Mouse (Mus musculus) neural tube, embryonic 11.5 days (tissue): Measurements from ENCODE around the gene Hist1h2ak. TPM values are rescaled to one million over a fixed set of nuclear protein-coding genes. Genes with fewer than 3 reads are reported as not detected.

Experiments
- ATAC-seq: fragments of 200-750 bp; cut with Nextera tagmentation; 2 replicates; pipeline ENCODE4 v1.8.0; 2017; ENCODE audit warnings: moderate number of reproducible peaks, mild to moderate bottlenecking, moderate TSS enrichment, moderate library complexity; ENCODE audit not compliant: insufficient read depth, low FRiP score, low TSS enrichment
- DNase-seq: peaks from one replicate; pipeline ENCODE4 v3.0.0-alpha.2; 2015; ENCODE audit warnings: low spot score
- H3K27ac ChIP-seq: fragments of 300-500 bp; sonication (generic); 2 replicates; pipeline ENCODE4 v1.5.1; 2014; ENCODE audit warnings: low read depth, mild to moderate bottlenecking, low read length
- H3K27me3 ChIP-seq: fragments of 300-500 bp; sonication (generic); 2 replicates; pipeline ENCODE4 v1.6.1; 2014; ENCODE audit warnings: mild to moderate bottlenecking, low read length, mixed read lengths; ENCODE audit not compliant: control insufficient read depth, insufficient read depth
- H3K36me3 ChIP-seq: fragments of 300-500 bp; sonication (generic); 2 replicates; pipeline ENCODE4 v1.6.1; 2014; ENCODE audit warnings: mild to moderate bottlenecking, low read length, moderate library complexity, mixed read lengths; ENCODE audit not compliant: control insufficient read depth, insufficient read depth
- H3K4me1 ChIP-seq: fragments of 300-500 bp; sonication (generic); 2 replicates; pipeline ENCODE4 v1.6.1; 2014; ENCODE audit warnings: low read length, mixed read lengths; ENCODE audit not compliant: control insufficient read depth, insufficient read depth
- H3K4me2 ChIP-seq: fragments of 300-500 bp; sonication (generic); 2 replicates; pipeline ENCODE4 v1.6.1; 2014; ENCODE audit warnings: low read depth, mild to moderate bottlenecking, moderate library complexity
- H3K4me3 ChIP-seq: fragments of 300-500 bp; sonication (generic); 2 replicates; pipeline ENCODE4 v1.5.1; 2014; ENCODE audit warnings: low read depth, low read length
- H3K9ac ChIP-seq: fragments of 300-500 bp; sonication (generic); 2 replicates; pipeline ENCODE4 v1.6.1; 2014; ENCODE audit warnings: mild to moderate bottlenecking, low read length
- H3K9me3 ChIP-seq: fragments of 300-500 bp; sonication (generic); 2 replicates; pipeline ENCODE4 v1.6.1; 2016; ENCODE audit warnings: low read length; ENCODE audit not compliant: control insufficient read depth
- WGBS: fragments of 180-500 bp; shearing (Covaris S2); extraction: QIAGEN DNeasy Blood & Tissue Kit; methylation state at CpG from one replicate; pipeline ENCODE4 v1.1.7; 2014; 5-methylcytosine and 5-hydroxymethylcytosine counted together
- microRNA-seq: library from miRNA; unstranded; fragments of <30 nt; microRNA quantifications from one replicate; pipeline ENCODE4, GENCODE M21; 2016
- polyA plus RNA-seq: library from polyadenylated mRNA; unstranded; fragments of >200 nt; fragmentation: Nextera tagmentation; extraction: Ambion mirVana; gene quantifications from 2 replicates; pipeline ENCODE4 v1.2.1, GENCODE M21; 2014

The Hist1h2ak gene
- polyA plus RNA-seq, 1 experiment from 2014 or later = 8.1 TPM

GRCm38 (mm10) chr13:21710031-21710711, 43.5 kb downstream of the Hist1h2ak start:
- no peaks in the 10 kb centered on the region for H3K27me3 ChIP-seq
- H3K9me3 ChIP-seq = no peaks in the 10 kb centered on the region
- H3K9ac ChIP-seq = peak overlapping the region; percentile 61
- ATAC-seq (peak; percentile 81), DNase-seq (peak; percentile 88)
- H3K36me3 ChIP-seq = no peaks in the 10 kb centered on the region
- WGBS = under 1% methylated on average over 32 of the region's 32 CpGs
- H3K4me1 ChIP-seq = peaks cover 3% of the 10 kb centered on the region; the same call in 1 of the 2 replicates
- H3K4me3 ChIP-seq = peak overlapping the region; percentile 63
- 0 out of 2 replicates have a peak overlapping the region, but pooled peaks have one; percentile 23 for H3K27ac ChIP-seq
- peak overlapping the region; percentile 33 for H3K4me2 ChIP-seq

- no peak for ATAC-seq
These were observed 47.0 kb downstream of the Hist1h2ak start for GRCm38 (mm10) chr13:21706669-21707068.

More at GRCm38 (mm10) chr13:21706669-21707068, 47.0 kb downstream of the Hist1h2ak start:
- Histone ChIP-seq H3K4me2 (no peak overlapping the region), H3K9ac (no peak overlapping the region), H3K4me3 (no peak overlapping the region), H3K4me1 (no peaks in the 10 kb centered on the region), H3K9me3 (no peaks in the 10 kb centered on the region), H3K36me3 (no peaks in the 10 kb centered on the region), H3K27ac (no peak overlapping the region), H3K27me3 (no peaks in the 10 kb centered on the region)
- 73% methylated on average over 4 of the region's 4 CpGs for WGBS
- DNase-seq = no peak

Small RNA genes lying within 50 kb of the gene (microRNA-seq; reads per million reads assigned to microRNA genes)
- gene Gm44346 = not detected
- gene Gm44357 = not detected
- gene Gm44367 = not detected
- not detected for gene Gm44454

Other genes starting within 250 kb of the Hist1h2ak start
- gene Zkscan8, start 222.7 kb downstream of the Hist1h2ak start, polyA plus RNA-seq = 10.5 and 12.1 TPM in 2 replicates
- 0.12 and 0.23 TPM in 2 replicates for gene Olfr1366, start 211.0 kb downstream of the Hist1h2ak start, polyA plus RNA-seq
- 0.05 TPM in 1 of 2 replicates, not detected in the other for gene Olfr1535, start 193.9 kb downstream of the Hist1h2ak start, polyA plus RNA-seq
- gene Olfr1364, start 172.1 kb downstream of the Hist1h2ak start, polyA plus RNA-seq = not detected in 2 replicates
- not detected in 2 replicates for gene Olfr1362, start 139.8 kb downstream of the Hist1h2ak start, polyA plus RNA-seq
- not detected in 2 replicates for gene Olfr11, start 111.3 kb downstream of the Hist1h2ak start, polyA plus RNA-seq
- gene Olfr1361, start 90.4 kb downstream of the Hist1h2ak start, polyA plus RNA-seq = 0.08 TPM in 1 of 2 replicates, not detected in the other
- not detected in 2 replicates for gene Olfr1360, start 76.4 kb downstream of the Hist1h2ak start, polyA plus RNA-seq
- gene Olfr1359, start 55.7 kb downstream of the Hist1h2ak start, polyA plus RNA-seq = not detected in 2 replicates
- 2.1 and 2.3 TPM in 2 replicates for gene Hist1h2bl, start 37.7 kb downstream of the Hist1h2ak start, polyA plus RNA-seq
- gene Hist1h2ai, start 37.4 kb downstream of the Hist1h2ak start, polyA plus RNA-seq = 13.2 and 19.5 TPM in 2 replicates
- 5.6 and 23.9 TPM in 2 replicates for gene Hist1h3h, start 36.2 kb downstream of the Hist1h2ak start, polyA plus RNA-seq
- gene Hist1h2bm, start 31.8 kb downstream of the Hist1h2ak start, polyA plus RNA-seq = 4.3 and 4.6 TPM in 2 replicates
- 1.1 and 1.4 TPM in 2 replicates for gene Hist1h4j, start 18.8 kb downstream of the Hist1h2ak start, polyA plus RNA-seq
- gene Hist1h4k, start 3.3 kb downstream of the Hist1h2ak start, polyA plus RNA-seq = 1.8 and 2.3 TPM in 2 replicates
- gene Hist1h2bn, start 296 bp upstream of the Hist1h2ak start, polyA plus RNA-seq = 2.1 and 3.2 TPM in 2 replicates
- gene Hist1h1b, start 26.8 kb upstream of the Hist1h2ak start, polyA plus RNA-seq = 15.4 and 16.9 TPM in 2 replicates
- gene Hist1h3i, start 29.5 kb upstream of the Hist1h2ak start, polyA plus RNA-seq = 228 and 229 TPM in 2 replicates
- gene Hist1h2an, start 33.4 kb upstream of the Hist1h2ak start, polyA plus RNA-seq = 11.7 and 14.0 TPM in 2 replicates
- gene Hist1h2bp, start 33.6 kb upstream of the Hist1h2ak start, polyA plus RNA-seq = 2.2 and 2.6 TPM in 2 replicates
- gene Hist1h2bq, start 56.4 kb upstream of the Hist1h2ak start, polyA plus RNA-seq = 20.3 and 20.8 TPM in 2 replicates
- gene Hist1h2ao, start 56.6 kb upstream of the Hist1h2ak start, polyA plus RNA-seq = not detected in 2 replicates
- gene Hist1h4m, start 57.9 kb upstream of the Hist1h2ak start, polyA plus RNA-seq = not detected in 2 replicates
- 10.5 and 15.6 TPM in 2 replicates for gene Hist1h4n, start 78.4 kb upstream of the Hist1h2ak start, polyA plus RNA-seq
- gene Hist1h2ap, start 79.7 kb upstream of the Hist1h2ak start, polyA plus RNA-seq = 4,141 and 4,626 TPM in 2 replicates
- gene Hist1h2br, start 79.9 kb upstream of the Hist1h2ak start, polyA plus RNA-seq = 20.0 TPM in 2 replicates
- 22.1 and 25.9 TPM in 2 replicates for gene Zfp184, start 191.3 kb upstream of the Hist1h2ak start, polyA plus RNA-seq
- gene Pom121l2, start 227.4 kb upstream of the Hist1h2ak start, polyA plus RNA-seq = 0.16 and 0.19 TPM in 2 replicates